Mouse (Mus musculus): Measurements from ENCODE around the gene Chrnb2. TPM values are rescaled to one million over a fixed set of nuclear protein-coding genes. Genes with fewer than 3 reads are reported as not detected.
A peak's percentile ranks its signal among the peaks of the same experiment; 100 is the strongest.

The Chrnb2 gene
- polyA plus RNA-seq, 1 experiment from 2014 or later = 0.68 TPM

GRCm38 (mm10) chr3:89786275-89786674 lies 21.8 kb upstream of the Chrnb2 start:
- Histone ChIP-seq H3K9me3 (ENCODE audit: control insufficient read depth, low read length) (no peaks in the 10 kb centered on the region), H3K4me1 (replicated peaks; ENCODE audit: control insufficient read depth, insufficient read depth) (peaks cover 4% of the 10 kb centered on the region; the same call in 1 of the 2 replicates), H3K36me3 (ENCODE audit: control insufficient read depth, insufficient read depth, low read length) (peaks cover 14% of the 10 kb centered on the region), H3K27me3 (ENCODE audit: control insufficient read depth, insufficient read depth, low read length) (no peaks in the 10 kb centered on the region), H3K4me3 (ENCODE audit: low read depth, low read length) (no peak overlapping the region), H3K27ac (replicated peaks) (no peak overlapping the region), H3K9ac (ENCODE audit: low read length) (no peak overlapping the region), H3K4me2 (replicated peaks; ENCODE audit: low read depth) (no peak overlapping the region)
- WGBS = 85% methylated on average over 6 of the region's 6 CpGs
- TF ChIP-seq EP300 (optimal IDR thresholded peaks at IDR 0.05) (no peak), CTCF (IDR thresholded peaks at IDR 0.05; ENCODE audit: low read depth) (no peak)
- DNase-seq (ENCODE audit: low spot score) (no peak), ATAC-seq (ENCODE audit: low FRiP score, low TSS enrichment) (no peak)

GRCm38 (mm10) chr3:89784991-89785753 lies 20.7 kb upstream of the Chrnb2 start:
- H3K4me1 ChIP-seq (replicated peaks; ENCODE audit: control insufficient read depth, insufficient read depth) = peaks cover 4% of the 10 kb centered on the region; the same call in 1 of the 2 replicates
- peak overlapping the region; percentile 61 for H3K27ac ChIP-seq (replicated peaks)
- H3K36me3 ChIP-seq (ENCODE audit: control insufficient read depth, insufficient read depth, low read length) = peaks cover 25% of the 10 kb centered on the region
- DNase-seq (ENCODE audit: low spot score) (peak; percentile 86), ATAC-seq (ENCODE audit: low FRiP score, low TSS enrichment) (peak; percentile 85)
- no peaks in the 10 kb centered on the region for H3K9me3 ChIP-seq (ENCODE audit: control insufficient read depth, low read length)
- H3K9ac ChIP-seq (ENCODE audit: low read length) = peak overlapping the region; percentile 48
- 10% methylated on average over 11 of the region's 11 CpGs for WGBS
- H3K27me3 ChIP-seq (ENCODE audit: control insufficient read depth, insufficient read depth, low read length) = no peaks in the 10 kb centered on the region
- TF ChIP-seq CTCF (IDR thresholded peaks at IDR 0.05; ENCODE audit: low read depth) (peak; percentile 96), EP300 (optimal IDR thresholded peaks at IDR 0.05) (no peak)
- H3K4me2 ChIP-seq (replicated peaks; ENCODE audit: low read depth) = peak overlapping the region; percentile 44
- 0 out of 2 replicates have a peak overlapping the region, but pooled peaks have one; percentile 17 for H3K4me3 ChIP-seq (ENCODE audit: low read depth, low read length)

- H3K4me2 ChIP-seq (replicated peaks; ENCODE audit: low read depth) = no peak overlapping the region
- H3K27ac ChIP-seq (replicated peaks) = no peak overlapping the region
- H3K9ac ChIP-seq (ENCODE audit: low read length) = no peak overlapping the region
- no peak for ATAC-seq (ENCODE audit: low FRiP score, low TSS enrichment)
- TF ChIP-seq EP300 (optimal IDR thresholded peaks at IDR 0.05) (no peak), CTCF (IDR thresholded peaks at IDR 0.05; ENCODE audit: low read depth) (no peak)
- WGBS = 79% methylated on average over 5 of the region's 5 CpGs
- H3K9me3 ChIP-seq (ENCODE audit: control insufficient read depth, low read length) = no peaks in the 10 kb centered on the region
- no peak overlapping the region for H3K4me3 ChIP-seq (ENCODE audit: low read depth, low read length)
- no peaks in the 10 kb centered on the region for H3K27me3 ChIP-seq (ENCODE audit: control insufficient read depth, insufficient read depth, low read length)
- peaks cover 47% of the 10 kb centered on the region for H3K36me3 ChIP-seq (ENCODE audit: control insufficient read depth, insufficient read depth, low read length)
- peaks cover 4% of the 10 kb centered on the region; the same call in 1 of the 2 replicates for H3K4me1 ChIP-seq (replicated peaks; ENCODE audit: control insufficient read depth, insufficient read depth)
- DNase-seq (ENCODE audit: low spot score) = no peak
Observed at GRCm38 (mm10) chr3:89781640-89782039, 17.2 kb upstream of the Chrnb2 start.

GRCm38 (mm10) chr3:89780102-89780501 lies 15.7 kb upstream of the Chrnb2 start:
- Histone ChIP-seq H3K9me3 (ENCODE audit: control insufficient read depth, low read length) (no peaks in the 10 kb centered on the region), H3K4me2 (replicated peaks; ENCODE audit: low read depth) (no peak overlapping the region), H3K27me3 (ENCODE audit: control insufficient read depth, insufficient read depth, low read length) (no peaks in the 10 kb centered on the region), H3K27ac (replicated peaks) (no peak overlapping the region), H3K4me1 (replicated peaks; ENCODE audit: control insufficient read depth, insufficient read depth) (peaks cover 3% of the 10 kb centered on the region; the same call in 1 of the 2 replicates), H3K36me3 (ENCODE audit: control insufficient read depth, insufficient read depth, low read length) (peaks cover 49% of the 10 kb centered on the region), H3K9ac (ENCODE audit: low read length) (no peak overlapping the region), H3K4me3 (ENCODE audit: low read depth, low read length) (no peak overlapping the region)
- WGBS = 87% methylated on average over 4 of the region's 4 CpGs
- DNase-seq (ENCODE audit: low spot score) (no peak), ATAC-seq (ENCODE audit: low FRiP score, low TSS enrichment) (no peak)
- no peak for TF ChIP-seq CTCF (IDR thresholded peaks at IDR 0.05; ENCODE audit: low read depth)
- TF ChIP-seq EP300 (optimal IDR thresholded peaks at IDR 0.05) = no peak

- H3K9ac ChIP-seq (ENCODE audit: low read length) = no peak overlapping the region
- WGBS = 80% methylated on average over 4 of the region's 4 CpGs
- no peak for DNase-seq (ENCODE audit: low spot score)
Observed at GRCm38 (mm10) chr3:89776001-89776400, 11.6 kb upstream of the Chrnb2 start.

More at GRCm38 (mm10) chr3:89776001-89776400, 11.6 kb upstream of the Chrnb2 start:
- TF ChIP-seq EP300 (optimal IDR thresholded peaks at IDR 0.05) = no peak
- 0 out of 2 replicates have a peak, but pooled peaks have one; percentile 12 for TF ChIP-seq CTCF (IDR thresholded peaks at IDR 0.05; ENCODE audit: low read depth)
- ATAC-seq (ENCODE audit: low FRiP score, low TSS enrichment) = no peak
- H3K4me1 ChIP-seq (replicated peaks; ENCODE audit: control insufficient read depth, insufficient read depth) = peaks cover 8% of the 10 kb centered on the region; the same call in 1 of the 2 replicates
- no peak overlapping the region for H3K4me2 ChIP-seq (replicated peaks; ENCODE audit: low read depth)
- H3K36me3 ChIP-seq (ENCODE audit: control insufficient read depth, insufficient read depth, low read length) = peaks cover 32% of the 10 kb centered on the region
- H3K9me3 ChIP-seq (ENCODE audit: control insufficient read depth, low read length) = no peaks in the 10 kb centered on the region
- H3K27me3 ChIP-seq (ENCODE audit: control insufficient read depth, insufficient read depth, low read length) = no peaks in the 10 kb centered on the region
- H3K4me3 ChIP-seq (ENCODE audit: low read depth, low read length) = no peak overlapping the region
- no peak overlapping the region for H3K27ac ChIP-seq (replicated peaks)
